Mouse (Mus musculus): ENCODE results near the gene Chid1. TPM values are rescaled to one million over a fixed set of nuclear protein-coding genes. Genes with fewer than 3 reads are reported as not detected.

The Chid1 gene
- polyA plus RNA-seq (2015; fragmentation: Nextera tagmentation; extraction: Ambion mirVana): 50.7 and 58.0 TPM in 2 replicates

DNA sequence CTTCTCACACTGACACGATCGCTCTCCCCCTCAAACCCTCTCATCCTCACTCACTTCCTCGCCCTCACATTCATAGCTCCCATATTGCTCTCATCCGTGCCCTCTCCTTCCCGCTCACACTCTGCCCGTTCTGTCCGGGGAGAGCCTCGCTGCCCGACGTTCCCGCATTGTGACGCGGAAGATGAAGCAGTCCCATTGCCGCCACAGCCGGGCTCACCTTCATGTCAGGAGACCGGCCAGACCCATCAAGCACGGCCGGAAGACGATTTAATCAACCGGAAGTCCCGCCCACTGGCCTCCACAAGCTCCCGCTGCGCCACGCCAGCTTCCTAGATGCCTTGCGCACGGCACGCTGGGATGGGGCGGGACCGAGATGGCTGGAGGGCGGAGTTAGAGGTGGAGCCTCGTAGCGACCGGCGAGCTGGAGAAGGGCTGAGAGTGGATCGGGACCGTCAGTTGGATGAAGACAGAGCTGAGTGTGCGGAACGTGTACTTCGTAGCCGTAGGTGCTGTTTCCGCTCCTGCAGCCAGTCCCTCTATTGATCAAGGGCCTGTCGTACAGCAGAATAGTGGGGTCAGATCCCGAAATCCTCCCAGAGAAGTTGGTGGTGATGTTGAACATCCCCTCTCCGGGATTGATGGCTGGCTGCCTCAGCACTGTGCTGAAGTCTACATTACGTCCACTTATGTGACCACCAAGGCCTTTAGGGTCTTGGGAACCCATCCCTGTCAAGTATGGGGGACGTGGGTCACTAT, at the start of gene Chid1:
Gene Chid1 (minus strand): TSS at position 302 of the 756 bp plus-strand sequence.
- peak within 1 kb of the TSS; percentile 88 for H3K27ac ChIP-seq
- peaks cover 18% of the 10 kb centered on the region for H3K4me1 ChIP-seq
- H3K36me3 ChIP-seq: no peaks in the 10 kb centered on the region
- peak within 1 kb of the TSS; percentile 76 for H3K4me3 ChIP-seq (replicated peaks)
- no peaks in the 10 kb centered on the region for H3K9me3 ChIP-seq
- WGBS: under 1% methylated on average over 46 of the region's 46 CpGs
- peak within 1 kb of the TSS; percentile 76 for H3K4me2 ChIP-seq
- H3K9ac ChIP-seq: peak within 1 kb of the TSS; percentile 54
- ATAC-seq (ENCODE audit: insufficient read depth, low FRiP score, low read depth): peak; percentile 97
- H3K27me3 ChIP-seq (replicated peaks): no peaks in the 10 kb centered on the region

DNA sequence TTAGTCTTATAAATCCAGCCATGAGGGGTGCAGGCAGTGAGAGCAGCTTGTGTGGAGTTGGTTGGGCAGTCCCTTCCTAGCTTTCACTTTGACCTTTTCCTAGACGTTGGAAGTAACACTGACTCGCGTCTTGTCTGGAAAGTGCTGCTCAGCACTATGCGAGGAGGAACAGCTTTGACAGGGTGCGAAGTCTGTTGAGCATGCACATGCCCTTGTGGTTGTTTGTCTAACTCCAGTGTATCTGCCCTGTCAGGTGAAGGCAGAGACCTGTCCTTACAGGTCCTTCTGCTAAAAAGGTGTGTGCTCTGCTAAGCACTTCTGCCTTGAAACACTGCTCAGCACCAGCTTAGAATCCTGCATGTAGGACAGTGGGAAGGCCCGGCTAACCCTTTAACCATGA, 49.2 kb upstream of the Chid1 start:
- Histone ChIP-seq H3K4me2 (no peak overlapping the region), H3K9me3 (no peaks in the 10 kb centered on the region)
- WGBS: 73% methylated on average over 6 of the region's 6 CpGs

DNA sequence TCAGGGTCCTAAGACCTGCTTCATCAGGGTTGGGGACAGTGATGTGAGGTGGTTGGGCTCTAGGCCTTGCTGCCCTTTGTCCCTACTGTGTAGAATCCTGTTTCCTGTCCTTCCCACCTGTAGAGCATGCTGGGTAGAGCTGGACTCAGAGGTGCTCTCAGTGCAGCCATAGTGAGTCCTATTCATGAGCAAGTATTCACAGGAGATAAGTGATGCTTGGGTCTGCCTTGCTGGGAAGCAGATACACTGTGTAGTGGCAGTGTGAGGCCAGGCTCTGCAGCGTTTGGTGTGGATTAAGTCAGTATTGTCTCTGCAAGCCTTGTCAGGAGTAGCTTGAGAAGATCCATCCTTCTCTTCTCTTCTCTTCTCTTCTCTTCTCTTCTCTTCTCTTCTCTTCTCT, 46.2 kb upstream of the Chid1 start:
- H3K4me2 ChIP-seq: no peak overlapping the region
- no peaks in the 10 kb centered on the region for H3K27me3 ChIP-seq (replicated peaks)
- no peak overlapping the region for H3K4me3 ChIP-seq (replicated peaks)
- no peaks in the 10 kb centered on the region for H3K9me3 ChIP-seq
- peak; percentile 44; the same call in 1 of the 2 replicates for ATAC-seq (ENCODE audit: insufficient read depth, low FRiP score, low read depth)
- H3K36me3 ChIP-seq: peaks cover 22% of the 10 kb centered on the region
- WGBS: 63% methylated on average over 1 of the region's 1 CpGs
- H3K27ac ChIP-seq: peak overlapping the region; percentile 77
- no peak overlapping the region for H3K9ac ChIP-seq
- no peaks in the 10 kb centered on the region for H3K4me1 ChIP-seq

More for the DNA sequence above, 49.2 kb upstream of the Chid1 start:
- H3K4me1 ChIP-seq: no peaks in the 10 kb centered on the region
- H3K27ac ChIP-seq: no peak overlapping the region; the same call in 1 of the 2 replicates
- H3K27me3 ChIP-seq (replicated peaks): no peaks in the 10 kb centered on the region
- peaks cover 29% of the 10 kb centered on the region for H3K36me3 ChIP-seq
- no peak for ATAC-seq (ENCODE audit: insufficient read depth, low FRiP score, low read depth)
- no peak overlapping the region for H3K9ac ChIP-seq
- no peak overlapping the region for H3K4me3 ChIP-seq (replicated peaks)

DNA sequence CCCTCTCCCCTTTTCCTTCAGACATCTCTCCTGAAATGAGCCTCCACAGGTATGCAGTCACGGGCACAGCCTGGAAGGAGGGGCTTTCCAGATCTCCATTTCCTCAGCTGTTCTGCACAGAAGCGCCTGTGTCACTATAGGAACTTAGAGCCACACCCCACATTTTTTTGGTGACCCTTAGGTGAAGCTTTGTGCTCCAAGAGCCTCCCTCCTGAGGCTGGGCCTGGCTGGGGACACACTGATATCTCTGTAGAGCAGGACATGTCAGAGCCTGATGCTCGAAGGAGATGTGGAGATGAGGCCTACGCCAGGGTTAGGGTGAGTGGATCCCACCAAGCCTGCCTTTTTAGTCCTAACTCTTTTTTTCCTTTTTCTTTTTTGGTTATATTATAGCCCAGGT, 45.6 kb upstream of the Chid1 start:
- H3K9me3 ChIP-seq: no peaks in the 10 kb centered on the region
- H3K4me2 ChIP-seq: no peak overlapping the region
- no peaks in the 10 kb centered on the region for H3K4me1 ChIP-seq
- H3K36me3 ChIP-seq: peaks cover 16% of the 10 kb centered on the region; the same call in 1 of the 2 replicates
- H3K27me3 ChIP-seq (replicated peaks): no peaks in the 10 kb centered on the region
- 0 out of 2 replicates have a peak overlapping the region, but pooled peaks have one; percentile 11 for H3K27ac ChIP-seq
- H3K4me3 ChIP-seq (replicated peaks): no peak overlapping the region
- ATAC-seq (ENCODE audit: insufficient read depth, low FRiP score, low read depth): peak; percentile 88
- WGBS: 59% methylated on average over 4 of the region's 4 CpGs
- no peak overlapping the region for H3K9ac ChIP-seq

DNA sequence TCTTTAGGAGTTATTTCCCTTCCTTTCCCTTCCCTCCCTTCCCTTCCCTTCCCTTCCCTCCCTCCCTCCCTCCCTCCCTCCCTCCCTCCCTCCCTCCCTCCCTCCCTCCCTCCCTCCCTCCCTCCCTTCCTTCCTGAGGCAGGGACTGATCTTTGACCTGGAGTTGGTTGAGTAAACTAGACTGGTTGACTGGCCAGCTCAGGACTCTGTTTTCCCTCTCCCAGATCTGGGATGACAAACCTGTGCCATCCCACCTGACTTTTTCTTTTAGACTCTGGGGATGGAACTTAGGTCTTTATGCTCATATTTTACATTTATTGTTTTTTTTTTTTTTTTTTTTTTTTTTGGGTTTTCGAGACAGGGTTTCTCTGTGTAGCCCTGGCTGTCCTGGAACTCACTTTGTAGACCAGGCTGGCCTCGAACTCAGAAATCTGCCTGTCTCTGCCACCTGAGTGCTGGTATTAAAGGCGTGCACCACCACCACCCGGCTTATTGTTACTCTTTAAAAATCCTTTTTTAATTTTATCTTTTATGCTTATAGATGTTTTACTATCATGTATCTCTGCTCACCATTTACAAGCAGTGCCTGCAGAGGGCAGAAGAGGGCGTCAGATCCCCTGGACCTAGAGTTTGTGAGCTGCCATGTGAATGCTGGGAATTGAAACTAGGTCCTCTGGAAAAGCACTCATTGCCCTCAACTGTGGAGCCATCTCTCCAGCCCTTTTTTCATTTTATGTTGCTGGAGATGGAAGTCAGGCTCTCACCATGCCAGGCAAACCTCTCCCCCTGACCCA, 44.6 kb upstream of the Chid1 start:
- H3K9me3 ChIP-seq: no peaks in the 10 kb centered on the region
- no peak overlapping the region for H3K27ac ChIP-seq
- no peak for ATAC-seq (ENCODE audit: insufficient read depth, low FRiP score, low read depth)
- H3K4me2 ChIP-seq: no peak overlapping the region
- no peak overlapping the region for H3K9ac ChIP-seq
- no peaks in the 10 kb centered on the region for H3K4me1 ChIP-seq
- WGBS: 90% methylated on average over 5 of the region's 5 CpGs
- H3K27me3 ChIP-seq (replicated peaks): no peaks in the 10 kb centered on the region
- peaks cover 10% of the 10 kb centered on the region; the same call in 1 of the 2 replicates for H3K36me3 ChIP-seq
- no peak overlapping the region for H3K4me3 ChIP-seq (replicated peaks)

DNA sequence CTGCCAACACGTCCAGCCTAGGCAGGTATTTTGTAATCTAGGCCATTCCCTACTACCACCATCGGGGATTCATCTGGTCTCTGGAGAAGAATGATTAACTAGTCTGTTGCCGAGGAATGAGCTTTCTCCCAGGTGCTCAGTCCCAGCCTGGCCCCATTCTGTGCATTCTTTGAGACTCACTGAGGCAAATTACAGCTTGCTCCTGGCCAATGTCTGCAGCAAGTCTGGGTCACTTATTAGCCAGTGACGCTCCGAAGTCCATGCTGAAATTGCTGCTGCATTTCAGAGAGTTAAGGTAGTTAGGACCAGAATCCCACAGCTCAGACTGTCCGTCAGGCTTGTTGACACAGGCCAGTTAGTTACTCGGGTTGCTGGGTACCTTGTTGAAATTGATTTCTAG, 41.7 kb upstream of the Chid1 start:
- H3K4me1 ChIP-seq: no peaks in the 10 kb centered on the region
- 0 out of 2 replicates have a peak, but pooled peaks have one; percentile 24 for ATAC-seq (ENCODE audit: insufficient read depth, low FRiP score, low read depth)
- no peak overlapping the region for H3K27ac ChIP-seq
- H3K27me3 ChIP-seq (replicated peaks): no peaks in the 10 kb centered on the region
- H3K9ac ChIP-seq: no peak overlapping the region
- no peak overlapping the region for H3K4me2 ChIP-seq
- no peaks in the 10 kb centered on the region for H3K9me3 ChIP-seq
- no peak overlapping the region for H3K4me3 ChIP-seq (replicated peaks)
- no peaks in the 10 kb centered on the region for H3K36me3 ChIP-seq
- 57% methylated on average over 7 of the region's 7 CpGs for WGBS

DNA sequence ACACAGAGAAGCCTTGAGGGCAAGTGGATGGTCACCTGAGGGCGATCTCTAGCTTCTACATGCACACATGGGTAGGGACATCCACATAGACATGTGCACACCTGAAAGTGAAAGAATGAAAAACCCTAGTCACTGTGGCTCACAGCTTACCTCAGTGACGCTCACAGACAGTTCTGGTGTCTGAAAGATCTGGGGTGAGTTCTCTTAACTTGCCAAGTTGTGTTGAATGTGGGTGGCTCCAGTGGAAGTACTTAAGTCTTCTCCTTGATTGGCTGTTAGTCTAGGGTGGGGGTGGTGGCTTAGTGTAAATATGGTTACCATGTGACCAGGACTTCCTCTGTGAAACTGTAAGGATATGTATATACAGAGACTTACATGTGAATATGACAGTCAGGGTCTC, 39.3 kb upstream of the Chid1 start:
- 88% methylated on average over 2 of the region's 2 CpGs for WGBS
- Histone ChIP-seq H3K9ac (no peak overlapping the region), H3K4me1 (no peaks in the 10 kb centered on the region), H3K4me2 (no peak overlapping the region), H3K9me3 (no peaks in the 10 kb centered on the region), H3K4me3 (replicated peaks) (no peak overlapping the region), H3K36me3 (no peaks in the 10 kb centered on the region), H3K27me3 (replicated peaks) (no peaks in the 10 kb centered on the region), H3K27ac (no peak overlapping the region)
- no peak for ATAC-seq (ENCODE audit: insufficient read depth, low FRiP score, low read depth)

DNA sequence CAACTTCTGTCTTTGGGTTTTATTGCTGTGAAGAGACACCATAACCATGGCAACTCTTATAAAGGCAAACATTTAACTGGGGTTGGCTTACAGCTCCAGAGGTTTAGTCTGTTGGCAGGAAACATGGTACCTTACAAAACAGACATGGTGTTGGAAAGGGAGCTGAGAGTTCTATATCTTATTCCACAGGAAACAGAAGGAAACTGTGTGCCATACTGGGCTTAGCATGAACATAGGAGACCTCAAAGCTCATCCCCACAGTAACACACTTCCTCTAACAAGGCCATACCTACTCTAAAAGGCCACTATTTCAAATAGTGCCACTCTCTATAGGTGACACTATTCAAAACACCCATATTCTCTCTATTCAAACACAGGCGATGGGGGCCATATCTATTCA, 38.9 kb upstream of the Chid1 start:
- ATAC-seq (ENCODE audit: insufficient read depth, low FRiP score, low read depth): no peak
- no peak overlapping the region for H3K27ac ChIP-seq

DNA sequence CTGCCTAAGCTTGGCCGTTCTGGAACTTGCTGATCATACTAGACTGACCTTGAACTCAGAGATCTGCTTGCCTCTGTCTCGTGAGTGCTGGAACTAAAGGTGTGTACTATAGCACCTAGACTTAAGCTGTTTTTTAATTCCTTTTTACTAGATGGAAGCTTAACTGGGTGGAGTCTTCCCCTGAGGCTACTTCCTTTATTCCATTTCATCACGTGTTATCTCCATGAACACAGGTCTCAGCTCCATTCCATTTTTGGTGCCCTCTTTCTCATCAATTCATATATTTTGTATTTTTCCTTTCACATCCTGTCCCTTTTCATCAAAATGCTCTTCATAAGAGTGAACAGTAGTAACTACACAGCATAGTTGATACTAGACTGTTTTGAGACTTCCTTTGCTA, 38.1 kb upstream of the Chid1 start:
- Histone ChIP-seq H3K9ac (no peak overlapping the region), H3K4me3 (replicated peaks) (no peak overlapping the region), H3K4me2 (no peak overlapping the region), H3K9me3 (no peaks in the 10 kb centered on the region), H3K27me3 (replicated peaks) (no peaks in the 10 kb centered on the region), H3K4me1 (no peaks in the 10 kb centered on the region), H3K27ac (no peak overlapping the region), H3K36me3 (no peaks in the 10 kb centered on the region)
- WGBS: 79% methylated on average over 3 of the region's 3 CpGs
- ATAC-seq (ENCODE audit: insufficient read depth, low FRiP score, low read depth): no peak

More for the DNA sequence above, 38.9 kb upstream of the Chid1 start:
- H3K4me1 ChIP-seq: no peaks in the 10 kb centered on the region
- no peak overlapping the region for H3K4me2 ChIP-seq
- H3K9me3 ChIP-seq: no peaks in the 10 kb centered on the region
- H3K36me3 ChIP-seq: no peaks in the 10 kb centered on the region
- WGBS: 86% methylated on average over 1 of the region's 1 CpGs
- no peaks in the 10 kb centered on the region for H3K27me3 ChIP-seq (replicated peaks)
- no peak overlapping the region for H3K4me3 ChIP-seq (replicated peaks)
- no peak overlapping the region for H3K9ac ChIP-seq

DNA sequence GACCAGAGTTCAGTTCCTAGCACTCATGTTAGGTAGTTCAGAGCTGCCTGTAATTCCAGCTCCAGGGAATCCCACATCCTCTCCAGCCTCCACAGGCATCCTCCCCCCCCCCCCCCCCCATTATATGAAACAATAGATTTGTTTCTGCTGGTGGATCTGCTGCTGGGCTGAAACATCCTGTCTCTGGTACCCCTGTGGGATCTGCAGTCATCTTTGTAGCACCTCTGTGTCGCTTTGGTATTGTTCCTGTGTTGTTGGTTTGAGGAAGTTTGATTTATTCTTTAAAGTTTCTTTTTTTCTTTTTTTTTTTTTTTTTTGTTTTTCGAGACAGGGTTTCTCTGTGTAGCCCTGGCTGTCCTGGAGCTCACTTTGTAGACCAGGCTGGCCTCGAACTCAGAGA, 35.8 kb upstream of the Chid1 start:
- no peaks in the 10 kb centered on the region for H3K36me3 ChIP-seq
- H3K27me3 ChIP-seq (replicated peaks): no peaks in the 10 kb centered on the region
- no peak for ATAC-seq (ENCODE audit: insufficient read depth, low FRiP score, low read depth)
- H3K9me3 ChIP-seq: no peaks in the 10 kb centered on the region
- H3K4me2 ChIP-seq: no peak overlapping the region
- no peak overlapping the region for H3K27ac ChIP-seq
- no peak overlapping the region for H3K4me3 ChIP-seq (replicated peaks)
- H3K9ac ChIP-seq: no peak overlapping the region
- no peaks in the 10 kb centered on the region for H3K4me1 ChIP-seq
- 76% methylated on average over 3 of the region's 3 CpGs for WGBS

DNA sequence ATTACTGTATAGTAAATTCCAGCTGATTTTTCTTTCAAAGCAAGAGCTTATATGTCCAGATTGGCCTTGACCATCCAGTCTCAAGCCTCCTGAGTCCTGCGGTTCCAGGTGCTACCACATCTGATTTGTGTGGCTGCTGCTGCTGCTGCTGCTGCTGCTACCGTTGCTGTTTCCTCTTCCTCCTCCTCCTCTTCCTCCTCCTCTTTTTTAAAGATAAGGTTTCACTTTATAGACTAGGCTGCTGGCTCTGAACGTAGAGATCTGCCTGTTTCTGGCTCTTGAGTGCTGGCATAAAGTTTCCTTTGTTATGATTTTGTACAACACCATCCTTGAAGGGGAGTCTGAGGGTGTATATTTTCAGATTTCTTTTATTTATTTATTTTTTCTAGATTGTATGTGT, 34.4 kb upstream of the Chid1 start:
- H3K27me3 ChIP-seq (replicated peaks): no peaks in the 10 kb centered on the region
- H3K9ac ChIP-seq: no peak overlapping the region
- H3K4me1 ChIP-seq: no peaks in the 10 kb centered on the region
- H3K4me2 ChIP-seq: no peak overlapping the region
- no peaks in the 10 kb centered on the region for H3K9me3 ChIP-seq
- no peak for ATAC-seq (ENCODE audit: insufficient read depth, low FRiP score, low read depth)
- WGBS: 75% methylated on average over 3 of the region's 3 CpGs
- no peaks in the 10 kb centered on the region for H3K36me3 ChIP-seq
- H3K27ac ChIP-seq: no peak overlapping the region
- H3K4me3 ChIP-seq (replicated peaks): no peak overlapping the region

Data from stomach, embryonic 15.5 days (tissue).